Mouse (Mus musculus): ENCODE data around the gene Hint3. TPM values are rescaled to one million over a fixed set of nuclear protein-coding genes. Genes with fewer than 3 reads are reported as not detected.

The Hint3 gene
- polyA plus RNA-seq, 2 experiments: 5.5 to 18.1 TPM

- Histone ChIP-seq H3K36me3 (replicated peaks; ENCODE audit: control insufficient read depth, insufficient read depth, low read depth) (peaks cover 10% of the 10 kb centered on the region; the same call in 1 of the 2 replicates), H3K4me1 (replicated peaks; ENCODE audit: control insufficient read depth in 2 of 2, insufficient read depth in 2 of 2, low read length in 1 of 2) (peaks cover 13 to 16% of the 10 kb centered on the region in 2 experiments), H3K9me3 (ENCODE audit: control insufficient read depth, low read length) (no peaks in the 10 kb centered on the region; the same call in 1 of the 2 replicates), H3K27me3 (ENCODE audit: control insufficient read depth, insufficient read depth, low read length) (no peaks in the 10 kb centered on the region), H3K4me2 (ENCODE audit: low read depth) (peak within 1 kb of the TSS; percentile 83), H3K9ac (replicated peaks) (peak within 1 kb of the TSS; percentile 84), H3K4me3 (ENCODE audit: insufficient read depth in 1 of 2, low read depth in 2 of 2, low read length in 2 of 2) (peak within 1 kb of the TSS; percentile 83 to 95), H3K27ac (peak within 1 kb of the TSS; percentile 62)
- DNase-seq (ENCODE audit: low read depth in 3 of 3, low spot score in 3 of 3): peak; percentile 77 to 80 (median 78)
- peak; percentile 91 for ATAC-seq (ENCODE audit: insufficient read depth)
- WGBS (ENCODE audit: insufficient replicate concordance): under 1% methylated on average over 24 of the region's 28 CpGs
- TF ChIP-seq EP300 (IDR thresholded peaks at IDR 0.05; ENCODE audit: low read depth): no peak
- TF ChIP-seq CTCF (IDR thresholded peaks at IDR 0.05; ENCODE audit: low read depth): 0 out of 2 replicates have a peak, but pooled peaks have one; percentile 7
These were observed 28.9 kb downstream of the Hint3 start, which contains the start of gene Trmt11 for GRCm38 (mm10) chr10:30600542-30600966. Trmt11 (minus strand) TSS chr10:30600749.

- peak overlapping the region; percentile 48 for H3K27ac ChIP-seq
- peak overlapping the region; percentile 83 for H3K4me2 ChIP-seq (ENCODE audit: low read depth)
- peaks cover 14% of the 10 kb centered on the region; the same call in 1 of the 2 replicates for H3K36me3 ChIP-seq (replicated peaks; ENCODE audit: control insufficient read depth, insufficient read depth, low read depth)
- TF ChIP-seq EP300 (IDR thresholded peaks at IDR 0.05; ENCODE audit: low read depth) (no peak), CTCF (IDR thresholded peaks at IDR 0.05; ENCODE audit: low read depth) (no peak)
- no peaks in the 10 kb centered on the region for H3K27me3 ChIP-seq (ENCODE audit: control insufficient read depth, insufficient read depth, low read length)
- peak overlapping the region; percentile 84 for H3K9ac ChIP-seq (replicated peaks)
- H3K4me3 ChIP-seq (ENCODE audit: insufficient read depth in 1 of 2, low read depth in 2 of 2, low read length in 2 of 2): peak overlapping the region; percentile 83 to 95
- peaks cover 13 to 16% of the 10 kb centered on the region in 2 experiments for H3K4me1 ChIP-seq (replicated peaks; ENCODE audit: control insufficient read depth in 2 of 2, insufficient read depth in 2 of 2, low read length in 1 of 2)
- peak; percentile 80 for ATAC-seq (ENCODE audit: insufficient read depth)
- WGBS (ENCODE audit: insufficient replicate concordance): under 1% methylated on average over 27 of the region's 27 CpGs
- no peak for DNase-seq (ENCODE audit: low read depth in 3 of 3, low spot score in 3 of 3)
- H3K9me3 ChIP-seq (ENCODE audit: control insufficient read depth, low read length): no peaks in the 10 kb centered on the region; the same call in 1 of the 2 replicates
These were observed 29.3 kb downstream of the Hint3 start for GRCm38 (mm10) chr10:30600094-30600534.

GRCm38 (mm10) chr10:30587037-30587436, 42.4 kb downstream of the Hint3 start:
- Histone ChIP-seq H3K4me2 (ENCODE audit: low read depth) (no peak overlapping the region), H3K4me1 (replicated peaks; ENCODE audit: control insufficient read depth in 2 of 2, insufficient read depth in 2 of 2, low read length in 1 of 2) (no peaks in the 10 kb centered on the region), H3K27me3 (ENCODE audit: control insufficient read depth, insufficient read depth, low read length) (no peaks in the 10 kb centered on the region), H3K27ac (no peak overlapping the region), H3K36me3 (replicated peaks; ENCODE audit: control insufficient read depth, insufficient read depth, low read depth) (peaks cover 16% of the 10 kb centered on the region), H3K9me3 (ENCODE audit: control insufficient read depth, low read length) (no peaks in the 10 kb centered on the region), H3K9ac (replicated peaks) (no peak overlapping the region), H3K4me3 (ENCODE audit: insufficient read depth in 1 of 2, low read depth in 2 of 2, low read length in 2 of 2) (no peak overlapping the region)
- 64% methylated on average over 5 of the region's 5 CpGs for WGBS (ENCODE audit: insufficient replicate concordance)
- TF ChIP-seq CTCF (IDR thresholded peaks at IDR 0.05; ENCODE audit: low read depth): peak; percentile 8; the same call in 1 of the 2 replicates
- no peak for TF ChIP-seq EP300 (IDR thresholded peaks at IDR 0.05; ENCODE audit: low read depth)
- ATAC-seq (ENCODE audit: insufficient read depth) (no peak), DNase-seq (ENCODE audit: low read depth in 3 of 3, low spot score in 3 of 3) (no peak)

- Histone ChIP-seq H3K36me3 (replicated peaks; ENCODE audit: control insufficient read depth, insufficient read depth, low read depth) (peaks cover 16% of the 10 kb centered on the region), H3K4me2 (ENCODE audit: low read depth) (no peak overlapping the region), H3K27ac (no peak overlapping the region), H3K9ac (replicated peaks) (no peak overlapping the region), H3K27me3 (ENCODE audit: control insufficient read depth, insufficient read depth, low read length) (no peaks in the 10 kb centered on the region), H3K4me3 (ENCODE audit: insufficient read depth in 1 of 2, low read depth in 2 of 2, low read length in 2 of 2) (no peak overlapping the region), H3K4me1 (replicated peaks; ENCODE audit: control insufficient read depth in 2 of 2, insufficient read depth in 2 of 2, low read length in 1 of 2) (0 out of 4 replicates have a peak, but pooled peaks cover 0 to under 1% of the 10 kb centered on the region in 2 experiments), H3K9me3 (ENCODE audit: control insufficient read depth, low read length) (no peaks in the 10 kb centered on the region)
- WGBS (ENCODE audit: insufficient replicate concordance): 47% methylated on average over 1 of the region's 1 CpGs
- TF ChIP-seq EP300 (IDR thresholded peaks at IDR 0.05; ENCODE audit: low read depth): no peak
- no peak for TF ChIP-seq CTCF (IDR thresholded peaks at IDR 0.05; ENCODE audit: low read depth)
- DNase-seq (ENCODE audit: low read depth in 3 of 3, low spot score in 3 of 3): no peak
- peak; percentile 47; the same call in 1 of the 2 replicates for ATAC-seq (ENCODE audit: insufficient read depth)
These were observed 43.7 kb downstream of the Hint3 start for GRCm38 (mm10) chr10:30585691-30586090.

- peaks cover 4% of the 10 kb centered on the region; the same call in 1 of the 2 replicates for H3K36me3 ChIP-seq (replicated peaks; ENCODE audit: control insufficient read depth, insufficient read depth, low read depth)
- 67% methylated on average over 5 of the region's 5 CpGs for WGBS (ENCODE audit: insufficient replicate concordance)
- ATAC-seq (ENCODE audit: insufficient read depth): peak; percentile 100
- H3K4me3 ChIP-seq (ENCODE audit: insufficient read depth in 1 of 2, low read depth in 2 of 2, low read length in 2 of 2): no peak overlapping the region
- peak overlapping the region; percentile 26; the same call in 1 of the 2 replicates for H3K4me2 ChIP-seq (ENCODE audit: low read depth)
- no peak overlapping the region; the same call in 1 of the 2 replicates for H3K27ac ChIP-seq
- H3K9ac ChIP-seq (replicated peaks): no peak overlapping the region
- H3K4me1 ChIP-seq (replicated peaks; ENCODE audit: control insufficient read depth in 2 of 2, insufficient read depth in 2 of 2, low read length in 1 of 2): peaks cover 3 to 9% of the 10 kb centered on the region in 2 experiments; a peak in 3 of 4 replicates
- peak; percentile 89 for TF ChIP-seq EP300 (IDR thresholded peaks at IDR 0.05; ENCODE audit: low read depth)
- no peak for TF ChIP-seq CTCF (IDR thresholded peaks at IDR 0.05; ENCODE audit: low read depth)
- no peaks in the 10 kb centered on the region for H3K27me3 ChIP-seq (ENCODE audit: control insufficient read depth, insufficient read depth, low read length)
- peak in 2 of 3 experiments; percentile 41 to 42 for DNase-seq (ENCODE audit: low read depth in 3 of 3, low spot score in 3 of 3)
- no peaks in the 10 kb centered on the region for H3K9me3 ChIP-seq (ENCODE audit: control insufficient read depth, low read length)
These were observed 51.7 kb downstream of the Hint3 start for GRCm38 (mm10) chr10:30577670-30578280.
